Mouse (Mus musculus) brain, adult 2 months (tissue): ENCODE data around the gene Anxa7.

ENCODE experiments used
- DNase-seq: peaks from one replicate; pipeline ENCODE4 v3.0.0; 2011; ENCODE audit warnings: low read depth, low spot score

The Anxa7 gene

DNA sequence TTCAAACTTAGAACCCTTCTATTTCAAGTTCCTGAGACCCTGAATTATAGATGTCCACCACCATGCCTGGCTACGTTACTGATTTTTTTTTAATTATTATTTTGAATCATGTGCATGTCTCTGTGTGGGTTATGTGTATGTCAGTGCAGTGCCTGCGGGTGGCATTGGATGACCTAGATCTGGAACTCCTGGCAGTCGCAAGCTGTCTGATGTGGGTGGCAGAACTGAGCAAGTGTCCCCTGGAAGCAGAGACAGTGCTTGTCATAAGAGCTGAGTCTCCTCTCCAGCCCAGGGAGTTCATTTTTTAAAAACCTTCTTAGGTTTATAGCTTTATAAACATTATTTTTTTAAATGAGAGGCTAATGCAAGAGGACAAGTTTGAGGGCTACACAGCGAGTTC lies 47.5 kb downstream of the Anxa7 start:
- DNase-seq, result peak; percentile 61

- no peak for DNase-seq
Measured at GRCm38 (mm10) chr14:20431726-20432125, 48.2 kb downstream of the Anxa7 start.

DNA sequence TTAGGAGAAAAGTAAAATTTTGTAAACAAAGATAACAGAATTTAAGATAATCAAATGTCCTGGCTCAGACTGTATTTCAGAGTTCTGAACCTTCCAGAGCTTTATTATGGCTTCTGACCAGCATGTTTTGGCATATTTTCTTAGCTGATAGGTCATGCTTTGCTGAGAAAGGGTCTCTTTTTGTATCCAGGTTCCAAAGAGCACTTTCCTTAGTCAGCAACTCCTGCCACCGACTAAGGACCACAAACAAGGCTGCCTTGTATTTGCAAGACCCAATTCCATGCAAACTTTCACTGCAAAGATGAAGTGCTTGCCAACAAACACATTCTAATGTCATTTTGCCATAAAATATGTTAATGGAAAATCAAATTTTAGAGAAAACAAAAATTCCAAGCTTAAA lies 50.1 kb downstream of the Anxa7 start:
- DNase-seq, result no peak

DNA sequence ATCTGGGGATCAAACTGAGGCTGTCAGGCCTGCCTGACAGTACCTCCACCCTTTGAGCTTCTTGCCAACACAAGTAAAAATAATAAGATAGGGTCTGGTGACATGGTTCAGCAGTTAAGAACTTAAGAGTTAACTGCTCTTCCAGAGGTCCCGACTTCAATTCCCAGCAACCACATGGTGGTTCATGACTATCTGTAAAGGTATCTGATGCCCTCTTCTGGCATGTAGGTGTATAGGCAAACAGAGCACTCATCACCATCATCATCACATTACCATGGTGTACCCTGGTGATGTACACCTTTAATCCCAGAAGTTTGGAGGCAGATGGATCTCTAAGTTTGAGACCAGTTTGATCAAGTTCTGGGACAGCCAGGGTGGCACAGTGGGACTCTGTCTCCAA lies 51.3 kb downstream of the Anxa7 start:
- no peak for DNase-seq

GRCm38 (mm10) chr14:20423046-20423445 lies 56.9 kb downstream of the Anxa7 start:
- no peak for DNase-seq

- peak; percentile 17 for DNase-seq
Measured at GRCm38 (mm10) chr14:20422257-20422656, 57.7 kb downstream of the Anxa7 start.
